Mouse (Mus musculus) CH12F3 (cell line): ENCODE data around the gene Nptx1.

Source experiments
- in situ Hi-C: fragments of 300-500 bp; cut with MboI; formaldehyde crosslinking; loops from 2 replicates; pipeline ENCODE4 v1.14.3; 2020; ENCODE audit warnings: low sequenced_read_pairs

Gene Nptx1

GRCm38 (mm10) chr11:119497451-119497850 lies 50.1 kb downstream of the Nptx1 start:
- in situ Hi-C loops, result no loop called here

- in situ Hi-C loops, result no loop called here
Measured at GRCm38 (mm10) chr11:119496147-119496546, 51.4 kb downstream of the Nptx1 start.

GRCm38 (mm10) chr11:119493516-119493915 lies 54.0 kb downstream of the Nptx1 start:
- in situ Hi-C loops, result no loop called here

- in situ Hi-C loops, result no loop called here
Measured at GRCm38 (mm10) chr11:119492830-119493229, 54.7 kb downstream of the Nptx1 start.

GRCm38 (mm10) chr11:119491690-119492087 lies 55.9 kb downstream of the Nptx1 start:
- in situ Hi-C loops, result no loop called here

GRCm38 (mm10) chr11:119490861-119491689 lies 56.5 kb downstream of the Nptx1 start, which contains the start of gene Endov:
TSS of gene Endov (plus strand) at chr11:119491347.
- in situ Hi-C loops, result no loop called here
